Mouse (Mus musculus): ENCODE measurements around the gene Atp7b.

DNA sequence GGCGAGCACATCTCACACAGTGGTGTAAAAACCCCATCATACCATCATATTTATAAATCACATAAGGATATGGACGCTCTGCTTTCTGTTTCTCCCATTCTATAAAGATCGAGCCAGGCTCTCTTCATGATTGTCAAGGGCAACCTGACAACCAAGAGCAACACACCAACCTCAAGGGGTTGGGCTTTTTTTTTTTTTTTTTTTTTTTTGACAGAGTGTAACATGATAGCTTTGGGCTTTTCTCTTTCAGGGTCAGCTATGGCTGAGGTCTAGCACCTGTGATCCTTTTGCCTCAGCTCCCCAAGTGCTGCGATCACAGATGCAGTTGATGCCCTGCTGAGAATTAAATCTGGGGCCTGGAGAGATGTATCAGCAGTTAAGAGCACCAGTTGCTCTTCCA, 46.9 kb upstream of the Atp7b start:
- TF ChIP-seq E2F4 (IDR thresholded peaks at IDR 0.05; ENCODE audit: borderline replicate concordance, low read depth, low read length) (no peak), CTCF (IDR thresholded peaks at IDR 0.05 in 2 of 3, conservative IDR thresholded peaks at IDR 0.05 in 1 of 3; ENCODE audit: control insufficient read depth in 1 of 3, insufficient read depth in 1 of 3, low read depth in 2 of 3, low read length in 3 of 3, poor library complexity in 1 of 3, severe bottlenecking in 1 of 3) (no peak), ETS1 (IDR thresholded peaks at IDR 0.05; ENCODE audit: low read depth, low read length) (no peak), NELFE (IDR thresholded peaks at IDR 0.05; ENCODE audit: low read depth, low read length) (no peak)
